Mouse (Mus musculus) liver, embryonic 12.5 days (tissue): ENCODE measurements around the gene Ifi213. TPM values are rescaled to one million over a fixed set of nuclear protein-coding genes. Genes with fewer than 3 reads are reported as not detected.
"Not testable (repeated sequence)": the region's sequence is repeated elsewhere in the genome, so short reads cannot be mapped to it uniquely, and the experiment has no call there.

Experiments used
- ATAC-seq: fragments of 200-750 bp; cut with Nextera tagmentation; 2 replicates; pipeline ENCODE4 v1.8.0; 2017; ENCODE audit warnings: moderate number of reproducible peaks, mild to moderate bottlenecking, moderate library complexity
- H3K27ac ChIP-seq: fragments of 300-500 bp; sonication (generic); 2 replicates; pipeline ENCODE4 v1.5.1; 2016; ENCODE audit warnings: mild to moderate bottlenecking
- H3K27me3 ChIP-seq: fragments of 300-500 bp; sonication (generic); replicated peaks from 2 replicates; pipeline ENCODE4 v1.6.1; 2016; ENCODE audit warnings: mild to moderate bottlenecking, moderate library complexity
- H3K36me3 ChIP-seq: fragments of 300-500 bp; sonication (generic); 2 replicates; pipeline ENCODE4 v1.6.1; 2016; ENCODE audit warnings: mild to moderate bottlenecking, moderate library complexity
- H3K4me1 ChIP-seq: fragments of 300-500 bp; sonication (generic); 2 replicates; pipeline ENCODE4 v1.6.1; 2016
- H3K4me2 ChIP-seq: fragments of 300-500 bp; sonication (generic); 2 replicates; pipeline ENCODE4 v1.6.1; 2016; ENCODE audit warnings: mild to moderate bottlenecking, moderate library complexity
- H3K4me3 ChIP-seq: fragments of 300-500 bp; sonication (generic); 2 replicates; pipeline ENCODE4 v1.5.1; 2016; ENCODE audit warnings: mild to moderate bottlenecking, moderate library complexity
- H3K9ac ChIP-seq: fragments of 300-500 bp; sonication (generic); 2 replicates; pipeline ENCODE4 v1.6.1; 2016; ENCODE audit warnings: mild to moderate bottlenecking, moderate library complexity
- H3K9me3 ChIP-seq: fragments of 300-500 bp; sonication (generic); replicated peaks from 2 replicates; pipeline ENCODE4 v1.6.1; 2016; ENCODE audit warnings: mild to moderate bottlenecking, moderate library complexity
- WGBS: fragments of 180-500 bp; shearing (Covaris S2); methylation state at CpG from one replicate; pipeline ENCODE4 v1.1.7; 2016; ENCODE audit not compliant: insufficient replicate concordance; 5-methylcytosine and 5-hydroxymethylcytosine counted together
- microRNA-seq: library from miRNA; unstranded; fragments of <30 nt; microRNA quantifications from one replicate; pipeline ENCODE4, GENCODE M21; 2017
- polyA plus RNA-seq: library from polyadenylated mRNA; unstranded; fragments of >200 nt; fragmentation: Nextera tagmentation; extraction: Ambion mirVana; gene quantifications from 2 replicates; pipeline ENCODE4 v1.2.1, GENCODE M21; 2016

Ifi213 gene
- polyA plus RNA-seq, 1 experiment from 2014 or later = not detected

DNA sequence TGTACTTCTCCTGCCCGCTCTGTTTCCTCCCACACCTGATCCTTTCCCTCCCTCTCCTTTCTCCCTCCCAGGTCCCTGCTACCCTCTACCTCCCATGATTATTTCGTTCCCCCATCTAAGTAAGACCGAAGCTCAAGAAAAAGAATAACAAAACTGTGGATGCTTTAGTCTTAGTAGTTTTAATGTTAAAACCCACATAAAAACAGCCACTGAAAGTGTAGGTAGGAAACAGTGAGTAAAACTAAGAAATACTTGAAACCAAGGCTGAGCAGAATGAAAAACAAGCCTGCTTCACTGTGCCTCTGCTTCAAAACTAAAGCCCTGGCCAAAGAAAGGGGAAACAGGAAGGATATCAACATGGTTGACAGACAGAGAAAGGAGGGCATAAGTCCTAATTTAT is 50.3 kb downstream of the Ifi213 start:
- not testable (repeated sequence) for H3K27me3 ChIP-seq, H3K4me2 ChIP-seq, H3K4me3 ChIP-seq, H3K27ac ChIP-seq, H3K9me3 ChIP-seq, ATAC-seq, H3K36me3 ChIP-seq, H3K9ac ChIP-seq, H3K4me1 ChIP-seq
- 65% methylated on average over 3 of the region's 3 CpGs for WGBS

- not testable (repeated sequence) for H3K27me3 ChIP-seq, H3K4me3 ChIP-seq, H3K4me1 ChIP-seq, ATAC-seq, H3K9me3 ChIP-seq, H3K27ac ChIP-seq, H3K4me2 ChIP-seq, H3K36me3 ChIP-seq, H3K9ac ChIP-seq
- 67% methylated on average over 3 of the region's 3 CpGs for WGBS
Observed at GRCm38 (mm10) chr1:173535791-173536190, 63.3 kb downstream of the Ifi213 start, which contains the start of gene Ifi214. Gene Ifi214, minus strand, starts transcription at chr1:173535957.

- H3K9ac ChIP-seq = no peak overlapping the region
- ATAC-seq = no peak
- H3K4me2 ChIP-seq = no peak overlapping the region
- H3K36me3 ChIP-seq = no peaks in the 10 kb centered on the region
- no peaks in the 10 kb centered on the region for H3K27me3 ChIP-seq
- H3K4me1 ChIP-seq = no peaks in the 10 kb centered on the region
- H3K27ac ChIP-seq = no peak overlapping the region
- no peaks in the 10 kb centered on the region for H3K9me3 ChIP-seq
- no peak overlapping the region for H3K4me3 ChIP-seq
Observed at GRCm38 (mm10) chr1:173521452-173521851, 77.6 kb downstream of the Ifi213 start.

Small RNA genes lying within 50 kb of the gene (microRNA-seq; reads per million reads assigned to microRNA genes)
- gene Gm44339 (not detected), gene Gm44481 (not detected)

Other genes starting within 250 kb of the Ifi213 start
- gene Aim2, start 248.4 kb downstream of the Ifi213 start, polyA plus RNA-seq = 2.8 and 4.0 TPM in 2 replicates
- 1.1 and 1.3 TPM in 2 replicates for gene Cadm3, start 231.6 kb downstream of the Ifi213 start, polyA plus RNA-seq
- 0.04 and 0.35 TPM in 2 replicates for gene Ifi206, start 108.2 kb downstream of the Ifi213 start, polyA plus RNA-seq
- gene Ifi214, start 63.3 kb downstream of the Ifi213 start, polyA plus RNA-seq = not detected in 2 replicates
- 0.19 and 0.35 TPM in 2 replicates for gene Ifi209, start 31.6 kb upstream of the Ifi213 start, polyA plus RNA-seq
- gene Ifi208, start 74.4 kb upstream of the Ifi213 start, polyA plus RNA-seq = 0.10 TPM in 1 of 2 replicates, not detected in the other
- gene Ifi207, start 142.5 kb upstream of the Ifi213 start, polyA plus RNA-seq = 0.60 and 0.68 TPM in 2 replicates
- gene Ifi204, start 167.7 kb upstream of the Ifi213 start, polyA plus RNA-seq = 2.0 and 2.4 TPM in 2 replicates